Mouse (Mus musculus): Measurements from ENCODE around the gene Zfp455. TPM values are rescaled to one million over a fixed set of nuclear protein-coding genes. Genes with fewer than 3 reads are reported as not detected.
"Not testable (repeated sequence)": the region's sequence is repeated elsewhere in the genome, so short reads cannot be mapped to it uniquely, and the experiment has no call there.

Zfp455 gene
- 1.5 and 1.8 TPM in 2 replicates for polyA plus RNA-seq (2015; fragmentation: Nextera tagmentation; extraction: Ambion mirVana)

DNA sequence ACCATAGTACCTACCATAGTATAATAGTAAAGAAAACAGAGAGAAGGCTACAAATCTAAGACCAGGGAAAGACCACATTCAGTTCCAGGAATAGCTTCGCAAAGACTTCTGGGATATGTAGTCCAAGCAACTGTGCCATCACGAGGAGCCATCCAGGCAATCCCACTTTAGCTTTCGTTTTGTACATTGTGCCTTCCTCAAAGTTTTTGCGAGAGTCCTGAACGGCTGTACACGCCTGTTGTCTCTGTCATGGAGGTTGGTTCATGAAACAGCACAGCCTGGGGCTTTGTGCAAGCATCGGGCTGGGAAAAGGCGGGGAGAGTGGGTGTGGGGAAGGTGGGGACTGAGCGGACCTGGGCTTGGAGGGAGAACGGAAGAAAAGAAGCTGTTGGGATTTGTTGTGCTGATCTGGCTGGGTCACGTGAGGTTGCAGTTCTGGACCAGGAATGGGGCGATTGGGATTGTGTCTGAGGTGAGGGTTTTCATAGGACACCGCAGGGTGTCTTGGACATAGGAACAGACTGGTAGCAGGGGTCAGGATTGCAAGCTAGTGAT is at the start of gene Zfp455:
TSS of gene Zfp455 (plus strand) at position 167 of the 555 bp plus-strand sequence.
- no peaks in the 10 kb centered on the region for H3K36me3 ChIP-seq (ENCODE audit: insufficient read depth, low read length)
- under 1% methylated on average over 13 of the region's 13 CpGs for WGBS
- H3K9me3 ChIP-seq (ENCODE audit: low read length), result no peaks in the 10 kb centered on the region
- H3K9ac ChIP-seq (replicated peaks; ENCODE audit: low read length), result peak within 1 kb of the TSS; percentile 88
- H3K4me2 ChIP-seq (replicated peaks; ENCODE audit: low read depth, low read length), result peak within 1 kb of the TSS; percentile 60
- H3K27me3 ChIP-seq (ENCODE audit: insufficient read depth, low read length), result no peaks in the 10 kb centered on the region
- H3K4me3 ChIP-seq (ENCODE audit: low read length), result peak within 1 kb of the TSS; percentile 88
- no peaks in the 10 kb centered on the region for H3K4me1 ChIP-seq (ENCODE audit: insufficient read depth, low read length)
- ATAC-seq (ENCODE audit: low FRiP score, low TSS enrichment), result peak; percentile 93
- H3K27ac ChIP-seq (ENCODE audit: low read length), result 0 out of 2 replicates have a peak within 1 kb of the TSS, but pooled peaks have one; percentile 43

DNA sequence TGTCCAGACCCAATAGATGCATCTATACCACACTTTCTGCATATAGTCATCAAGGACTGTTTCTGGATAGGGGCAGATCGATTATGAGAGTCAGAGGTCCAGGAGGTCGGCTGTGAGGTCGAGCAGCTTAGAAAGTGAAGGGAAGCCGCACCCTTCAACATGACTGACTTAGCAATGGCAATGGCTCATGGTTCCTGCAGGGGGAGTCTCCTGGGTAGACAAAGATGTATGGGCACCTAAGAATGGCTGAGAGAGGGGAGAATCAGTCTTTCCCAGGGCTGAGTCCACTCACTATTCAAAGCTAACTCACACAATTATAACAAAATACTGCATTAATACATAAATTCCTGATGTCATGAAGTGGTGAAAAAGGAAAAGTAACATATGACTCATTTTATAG is 28.2 kb upstream of the Zfp455 start:
- H3K36me3 ChIP-seq (ENCODE audit: insufficient read depth, low read length); H3K9me3 ChIP-seq (ENCODE audit: low read length); H3K4me2 ChIP-seq (replicated peaks; ENCODE audit: low read depth, low read length); H3K9ac ChIP-seq (replicated peaks; ENCODE audit: low read length); H3K27me3 ChIP-seq (ENCODE audit: insufficient read depth, low read length); ATAC-seq (ENCODE audit: low FRiP score, low TSS enrichment); H3K4me3 ChIP-seq (ENCODE audit: low read length); H3K27ac ChIP-seq (ENCODE audit: low read length); H3K4me1 ChIP-seq (ENCODE audit: insufficient read depth, low read length): not testable (repeated sequence)
- WGBS, result 45% methylated on average over 4 of the region's 4 CpGs

DNA sequence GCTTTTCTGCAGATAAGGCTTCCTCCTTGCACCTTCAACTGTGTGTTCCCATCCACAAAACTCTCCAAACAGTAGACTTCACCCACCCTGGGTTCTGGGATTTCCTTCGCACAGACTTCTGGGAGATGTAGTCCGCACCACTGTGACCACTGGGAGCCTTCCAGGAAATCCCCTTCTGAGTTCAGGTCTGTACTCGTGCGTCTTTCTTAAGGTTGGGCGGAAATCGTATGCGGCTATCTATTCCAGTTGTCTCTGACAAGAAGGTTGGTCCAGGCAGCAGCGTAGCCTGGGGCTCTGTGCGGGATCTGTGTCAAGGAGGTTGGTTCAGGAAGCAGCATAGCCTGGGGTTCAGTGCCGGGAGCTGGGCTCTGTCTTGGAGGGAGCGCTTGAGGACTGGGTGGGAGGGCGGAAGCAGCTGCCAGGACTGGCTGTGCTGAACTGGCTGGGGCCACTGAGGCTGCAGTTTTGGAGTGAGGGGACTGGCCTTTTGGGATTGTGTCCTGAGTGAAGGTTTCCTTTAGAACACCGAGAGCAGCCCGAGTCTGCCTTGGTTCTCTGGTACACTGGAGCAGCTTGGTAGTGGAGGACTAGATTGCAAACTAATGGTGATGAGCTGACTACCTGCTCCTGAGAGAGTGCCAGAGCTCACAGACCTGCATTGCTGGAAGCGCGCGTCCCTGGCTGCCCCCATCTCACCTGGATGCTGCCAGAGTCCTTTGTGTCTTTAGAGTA is 21.1 kb upstream of the Zfp455 start, which contains the start of gene Rsl1:
TSS of gene Rsl1 (plus strand) at position 192 of the 732 bp plus-strand sequence.
- peak within 1 kb of the TSS; percentile 77 for H3K9ac ChIP-seq (replicated peaks; ENCODE audit: low read length)
- not testable (repeated sequence) for H3K9me3 ChIP-seq (ENCODE audit: low read length); H3K4me1 ChIP-seq (ENCODE audit: insufficient read depth, low read length); H3K36me3 ChIP-seq (ENCODE audit: insufficient read depth, low read length); H3K27me3 ChIP-seq (ENCODE audit: insufficient read depth, low read length)
- peak within 1 kb of the TSS; percentile 64 for H3K4me2 ChIP-seq (replicated peaks; ENCODE audit: low read depth, low read length)
- H3K4me3 ChIP-seq (ENCODE audit: low read length), result peak within 1 kb of the TSS; percentile 67
- H3K27ac ChIP-seq (ENCODE audit: low read length), result peak within 1 kb of the TSS; percentile 60; the same call in 1 of the 2 replicates
- peak; percentile 99 for ATAC-seq (ENCODE audit: low FRiP score, low TSS enrichment)
- 2% methylated on average over 17 of the region's 17 CpGs for WGBS

DNA sequence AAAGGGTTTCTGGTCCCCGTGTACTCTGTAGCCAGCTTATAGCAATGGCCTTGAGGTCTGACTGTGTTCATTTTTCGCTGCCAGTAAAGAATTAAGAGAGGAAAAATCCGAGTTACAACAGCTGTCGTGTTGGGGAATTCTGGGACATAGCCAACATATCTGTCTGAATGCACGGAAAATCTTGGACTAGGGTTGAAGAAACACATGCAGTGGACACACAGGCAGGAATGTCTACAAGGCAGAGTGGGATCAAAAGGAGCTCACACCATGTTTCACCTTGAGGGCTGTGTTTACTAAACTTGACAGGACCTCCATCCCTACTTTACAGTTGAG is 20.6 kb upstream of the Zfp455 start:
- peak; percentile 16; the same call in 1 of the 2 replicates for ATAC-seq (ENCODE audit: low FRiP score, low TSS enrichment)
- WGBS, result 19% methylated on average over 5 of the region's 5 CpGs
- Histone ChIP-seq H3K27me3 (ENCODE audit: insufficient read depth, low read length) (no peaks in the 10 kb centered on the region), H3K27ac (ENCODE audit: low read length) (no peak overlapping the region), H3K9me3 (ENCODE audit: low read length) (no peaks in the 10 kb centered on the region), H3K4me3 (ENCODE audit: low read length) (peak overlapping the region; percentile 67), H3K36me3 (ENCODE audit: insufficient read depth, low read length) (peaks cover 7% of the 10 kb centered on the region; the same call in 1 of the 2 replicates), H3K9ac (replicated peaks; ENCODE audit: low read length) (peak overlapping the region; percentile 77), H3K4me2 (replicated peaks; ENCODE audit: low read depth, low read length) (peak overlapping the region; percentile 64), H3K4me1 (ENCODE audit: insufficient read depth, low read length) (no peaks in the 10 kb centered on the region)

DNA sequence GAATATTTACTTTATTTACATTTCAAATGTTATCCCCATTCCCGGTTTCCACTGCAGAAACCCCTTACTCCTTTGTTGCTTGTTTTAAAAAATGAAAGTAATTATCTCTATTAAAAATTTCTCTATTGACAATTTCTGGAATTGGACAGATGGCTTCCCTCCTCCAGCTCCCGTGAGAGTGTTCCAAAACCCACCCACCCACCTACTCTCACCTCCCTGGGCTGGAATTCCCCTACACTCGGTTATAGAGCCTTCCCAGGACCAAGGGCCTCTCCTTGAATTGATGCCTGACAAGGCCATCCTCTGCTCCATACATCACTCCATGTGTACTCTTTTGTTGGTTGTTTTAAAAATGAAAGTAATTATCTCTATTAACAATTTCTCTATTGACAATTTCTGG is 7.3 kb downstream of the Zfp455 start:
- Histone ChIP-seq H3K4me2 (replicated peaks; ENCODE audit: low read depth, low read length) (no peak overlapping the region), H3K4me3 (ENCODE audit: low read length) (no peak overlapping the region), H3K36me3 (ENCODE audit: insufficient read depth, low read length) (no peaks in the 10 kb centered on the region), H3K27me3 (ENCODE audit: insufficient read depth, low read length) (no peaks in the 10 kb centered on the region), H3K9ac (replicated peaks; ENCODE audit: low read length) (no peak overlapping the region), H3K4me1 (ENCODE audit: insufficient read depth, low read length) (no peaks in the 10 kb centered on the region), H3K9me3 (ENCODE audit: low read length) (no peaks in the 10 kb centered on the region), H3K27ac (ENCODE audit: low read length) (no peak overlapping the region)
- ATAC-seq (ENCODE audit: low FRiP score, low TSS enrichment), result no peak
- WGBS, result 72% methylated on average over 3 of the region's 3 CpGs

DNA sequence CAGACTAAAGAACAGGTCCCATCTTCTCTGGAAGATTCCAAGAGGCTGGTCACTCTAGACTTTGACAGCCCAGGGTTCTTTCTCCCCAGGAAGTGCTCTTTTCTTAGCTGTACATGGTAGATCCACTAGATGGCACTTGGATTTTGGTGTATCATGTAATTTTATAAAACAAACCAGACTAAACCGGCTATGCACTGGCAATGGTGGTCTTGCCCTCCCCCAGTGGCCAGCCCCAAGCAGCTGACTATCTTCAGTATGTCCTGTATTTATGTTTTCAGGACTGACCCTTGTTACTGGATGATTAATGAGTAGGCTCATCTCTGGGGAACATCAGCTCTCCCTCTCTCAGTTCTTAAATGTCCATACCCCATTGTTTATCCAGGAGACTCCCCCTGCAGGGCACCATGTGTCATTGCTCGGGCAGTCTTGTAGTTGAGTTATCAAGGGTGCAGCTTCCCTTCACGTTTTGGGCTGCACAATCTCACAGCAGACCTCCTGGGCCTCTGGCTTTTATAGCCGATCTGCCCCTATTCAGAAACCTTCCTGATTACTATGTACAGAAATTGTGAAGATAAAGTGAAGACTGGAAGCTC is 19.8 kb downstream of the Zfp455 start:
- H3K9ac ChIP-seq (replicated peaks; ENCODE audit: low read length), result no peak overlapping the region
- H3K4me2 ChIP-seq (replicated peaks; ENCODE audit: low read depth, low read length), result no peak overlapping the region
- H3K27ac ChIP-seq (ENCODE audit: low read length), result no peak overlapping the region
- WGBS, result 49% methylated on average over 4 of the region's 4 CpGs
- no peak overlapping the region for H3K4me3 ChIP-seq (ENCODE audit: low read length)
- H3K4me1 ChIP-seq (ENCODE audit: insufficient read depth, low read length), result no peaks in the 10 kb centered on the region
- H3K36me3 ChIP-seq (ENCODE audit: insufficient read depth, low read length), result no peaks in the 10 kb centered on the region
- 0 out of 2 replicates have a peak, but pooled peaks cover 5% of the 10 kb centered on the region for H3K9me3 ChIP-seq (ENCODE audit: low read length)
- ATAC-seq (ENCODE audit: low FRiP score, low TSS enrichment), result 0 out of 2 replicates have a peak, but pooled peaks have one; percentile 49
- no peaks in the 10 kb centered on the region for H3K27me3 ChIP-seq (ENCODE audit: insufficient read depth, low read length)

Other genes with a start within 250 kb of the Zfp455 start
- gene Zfp712, start 133.3 kb upstream of the Zfp455 start, polyA plus RNA-seq (2015; fragmentation: Nextera tagmentation; extraction: Ambion mirVana), result 3.6 and 3.9 TPM in 2 replicates
- gene Zfp708, start 96.5 kb upstream of the Zfp455 start, polyA plus RNA-seq (2015; fragmentation: Nextera tagmentation; extraction: Ambion mirVana), result 5.1 and 5.8 TPM in 2 replicates
- 3.3 and 3.9 TPM in 2 replicates for gene Gm28557, start 85.9 kb upstream of the Zfp455 start, polyA plus RNA-seq (2015; fragmentation: Nextera tagmentation; extraction: Ambion mirVana)
- gene Rslcan18, start 78.2 kb upstream of the Zfp455 start, polyA plus RNA-seq (2015; fragmentation: Nextera tagmentation; extraction: Ambion mirVana), result 0.22 and 0.40 TPM in 2 replicates
- 2.1 and 2.7 TPM in 2 replicates for gene Zfp759, start 72.8 kb upstream of the Zfp455 start, polyA plus RNA-seq (2015; fragmentation: Nextera tagmentation; extraction: Ambion mirVana)
- 8.8 and 10.0 TPM in 2 replicates for gene Rsl1, start 21.3 kb upstream of the Zfp455 start, polyA plus RNA-seq (2015; fragmentation: Nextera tagmentation; extraction: Ambion mirVana)
- gene Zfp458, start 84.0 kb downstream of the Zfp455 start, polyA plus RNA-seq (2015; fragmentation: Nextera tagmentation; extraction: Ambion mirVana), result 1.6 and 2.1 TPM in 2 replicates
- 0.76 and 0.86 TPM in 2 replicates for gene Zfp457, start 112.0 kb downstream of the Zfp455 start, polyA plus RNA-seq (2015; fragmentation: Nextera tagmentation; extraction: Ambion mirVana)
- 2.7 and 2.8 TPM in 2 replicates for gene Zfp595, start 138.1 kb downstream of the Zfp455 start, polyA plus RNA-seq (2015; fragmentation: Nextera tagmentation; extraction: Ambion mirVana)
- gene Gm28044, start 166.0 kb downstream of the Zfp455 start, polyA plus RNA-seq (2015; fragmentation: Nextera tagmentation; extraction: Ambion mirVana), result not detected in 2 replicates
- 1.3 TPM in 2 replicates for gene Zfp953, start 166.1 kb downstream of the Zfp455 start, polyA plus RNA-seq (2015; fragmentation: Nextera tagmentation; extraction: Ambion mirVana)
- 0.44 and 0.50 TPM in 2 replicates for gene Gm28041, start 181.2 kb downstream of the Zfp455 start, polyA plus RNA-seq (2015; fragmentation: Nextera tagmentation; extraction: Ambion mirVana)
- gene Zfp456, start 181.3 kb downstream of the Zfp455 start, polyA plus RNA-seq (2015; fragmentation: Nextera tagmentation; extraction: Ambion mirVana), result 1.6 and 2.4 TPM in 2 replicates
- 8.5 and 10.1 TPM in 2 replicates for gene Zfp429, start 205.3 kb downstream of the Zfp455 start, polyA plus RNA-seq (2015; fragmentation: Nextera tagmentation; extraction: Ambion mirVana)
- 1.1 TPM in 2 replicates for gene Zfp459, start 226.9 kb downstream of the Zfp455 start, polyA plus RNA-seq (2015; fragmentation: Nextera tagmentation; extraction: Ambion mirVana)